ENCODE assay signal across 11 mouse cellular contexts in the genomic region with DNA sequence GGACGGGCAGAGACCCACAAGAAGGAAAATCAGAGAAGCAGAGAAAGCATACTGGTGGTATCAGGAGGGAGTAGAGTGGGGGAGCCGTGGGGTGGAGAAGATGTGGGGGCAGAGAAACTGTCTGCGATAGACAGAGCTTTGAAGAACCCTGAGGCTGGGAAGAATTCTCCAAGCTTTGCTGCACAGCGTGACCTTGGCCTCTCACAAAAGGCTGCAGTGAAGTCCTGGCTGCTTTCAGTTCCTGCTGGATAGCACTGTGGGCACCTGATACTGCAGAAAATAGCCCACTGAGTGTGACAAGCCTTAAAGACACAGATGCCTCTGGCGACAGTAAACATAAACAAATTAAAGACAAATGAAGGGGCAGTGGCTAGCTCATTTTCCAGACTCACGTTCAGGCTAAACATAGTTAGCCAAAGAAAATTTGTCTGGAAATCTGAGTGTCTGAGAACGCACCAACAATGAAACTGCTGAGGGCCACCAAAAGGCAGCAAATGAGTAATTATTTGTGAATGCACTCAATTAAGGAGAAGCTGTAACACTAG.
DNase-seq lines count a peak whose midpoint lies in the region; ATAC-seq and TF ChIP-seq lines count a peak whose summit lies in the region.
"Had no signal": no experiment of that assay in that cellular context is flagged by ENCODE, and none has a peak within 500 bp of the region (broad histone marks: within the 10 kb centered on the region; RNA-seq: fewer than 3 reads in every experiment).

No protein-coding gene starts in this region.

- no peak overlapping the region for H3K9ac ChIP-seq in heart, adult 2 months (ENCODE audit: low read depth, low read length)
- no peak overlapping the region for H3K9ac ChIP-seq in neural tube, embryonic 12.5 days
- no peak overlapping the region for H3K9ac ChIP-seq in neural tube, embryonic 15.5 days (replicated peaks)
- no peak overlapping the region for H3K9ac ChIP-seq in forebrain, embryonic 15.5 days (replicated peaks)
- no peak overlapping the region for H3K9ac ChIP-seq in midbrain, postnatal 0 days (replicated peaks; ENCODE audit: low read length, poor library complexity, severe bottlenecking)
- no peak overlapping the region for H3K9ac ChIP-seq in stomach, postnatal 0 days (ENCODE audit: low read length)
- H3K9ac ChIP-seq: hindbrain, embryonic 15.5 days; limb, embryonic 12.5 days had no signal

- H3K9me3 ChIP-seq in neural tube, embryonic 12.5 days, result no peaks in the 10 kb centered on the region
- H3K9me3 ChIP-seq in neural tube, embryonic 15.5 days (replicated peaks), result no peaks in the 10 kb centered on the region
- no peaks in the 10 kb centered on the region for H3K9me3 ChIP-seq in forebrain, embryonic 15.5 days
- H3K9me3 ChIP-seq in midbrain, postnatal 0 days (ENCODE audit: low read length), result no peaks in the 10 kb centered on the region
- H3K9me3 ChIP-seq in stomach, postnatal 0 days (ENCODE audit: control insufficient read depth, low read length), result no peaks in the 10 kb centered on the region
- H3K9me3 ChIP-seq: hindbrain, embryonic 15.5 days; limb, embryonic 12.5 days had no signal

- intact Hi-C loops in heart, adult 2 months (cut with DNase I), result no loop called here

- no peak for TF ChIP-seq POLR2A in heart, adult 2 months (IDR thresholded peaks at IDR 0.05; ENCODE audit: insufficient read depth, low read depth, low read length)
- TF ChIP-seq POLR2A in thymus, adult 2 months (IDR thresholded peaks at IDR 0.05; ENCODE audit: control insufficient read depth, extremely low read depth, insufficient read depth, low read length, poor library complexity), result no peak

- H3K4me1 ChIP-seq in heart, adult 2 months (ENCODE audit: control insufficient read depth, insufficient read depth, low read length), result peaks cover 3% of the 10 kb centered on the region; the same call in 1 of the 2 replicates
- H3K4me1 ChIP-seq in neural tube, embryonic 12.5 days, result peaks cover 6% of the 10 kb centered on the region
- peaks cover 11% of the 10 kb centered on the region for H3K4me1 ChIP-seq in neural tube, embryonic 15.5 days
- peaks cover 23% of the 10 kb centered on the region for H3K4me1 ChIP-seq in forebrain, embryonic 15.5 days
- no peaks in the 10 kb centered on the region for H3K4me1 ChIP-seq in midbrain, postnatal 0 days (ENCODE audit: insufficient read depth, low read length)
- no peaks in the 10 kb centered on the region for H3K4me1 ChIP-seq in thymus, adult 2 months (replicated peaks; ENCODE audit: control insufficient read depth, insufficient read depth, low read length)
- H3K4me1 ChIP-seq in stomach, postnatal 0 days (replicated peaks; ENCODE audit: control insufficient read depth, insufficient read depth), result no peaks in the 10 kb centered on the region

- 0 out of 2 replicates have a peak, but pooled peaks have one; percentile 26 for TF ChIP-seq EP300 in heart, adult 2 months (IDR thresholded peaks at IDR 0.05; ENCODE audit: insufficient read depth, low read depth, low read length)
- TF ChIP-seq EP300 in stomach, postnatal 0 days (optimal IDR thresholded peaks at IDR 0.05), result no peak

- peak in 1 of 2 experiments; percentile 24 for DNase-seq in heart, adult 2 months
- no peak for DNase-seq in heart, adult 8-10 months (ENCODE audit: low spot score)
- DNase-seq in midbrain, postnatal 0 days (ENCODE audit: low spot score), result peak; percentile 36
- DNase-seq in thymus, adult 2 months, result no peak
- no peak for DNase-seq in stomach, postnatal 0 days (ENCODE audit: low spot score)
- DNase-seq: thymus, postnatal 4 days had no signal

- WGBS in heart, adult 2 months, result 43% methylated on average over 7 of the region's 7 CpGs
- 49% methylated on average over 7 of the region's 7 CpGs for WGBS in neural tube, embryonic 12.5 days
- 45% methylated on average over 7 of the region's 7 CpGs for WGBS in neural tube, embryonic 15.5 days
- 11% methylated on average over 7 of the region's 7 CpGs for WGBS in forebrain, embryonic 15.5 days
- WGBS in midbrain, postnatal 0 days, result 34% methylated on average over 7 of the region's 7 CpGs
- 77% methylated on average over 7 of the region's 7 CpGs for WGBS in thymus, adult 2 months
- 52% methylated on average over 7 of the region's 7 CpGs for WGBS in stomach, postnatal 0 days

- TF ChIP-seq CTCF in heart, adult 2 months (IDR thresholded peaks at IDR 0.05), result no peak
- no peak for TF ChIP-seq CTCF in midbrain, postnatal 0 days (IDR thresholded peaks at IDR 0.05)
- no peak for TF ChIP-seq CTCF in thymus, adult 2 months (IDR thresholded peaks at IDR 0.05; ENCODE audit: borderline replicate concordance, control insufficient read depth, extremely low read depth, insufficient read depth, low read length, poor library complexity)
- no peak for TF ChIP-seq CTCF in stomach, postnatal 0 days (IDR thresholded peaks at IDR 0.05; ENCODE audit: low read depth)

- no peaks in the 10 kb centered on the region for H3K79me2 ChIP-seq in heart, adult 2 months (replicated peaks; ENCODE audit: control insufficient read depth, insufficient read depth, low read length)

- H3K4me2 ChIP-seq in neural tube, embryonic 12.5 days (replicated peaks), result no peak overlapping the region
- no peak overlapping the region for H3K4me2 ChIP-seq in neural tube, embryonic 15.5 days
- no peak overlapping the region for H3K4me2 ChIP-seq in forebrain, embryonic 15.5 days (replicated peaks)
- H3K4me2 ChIP-seq in midbrain, postnatal 0 days (ENCODE audit: low read depth, low read length, poor library complexity, severe bottlenecking), result no peak overlapping the region
- no peak overlapping the region for H3K4me2 ChIP-seq in stomach, postnatal 0 days (replicated peaks; ENCODE audit: low read depth)
- H3K4me2 ChIP-seq: hindbrain, embryonic 15.5 days; limb, embryonic 12.5 days had no signal

- peak overlapping the region; percentile 36 for H3K27ac ChIP-seq in heart, adult 2 months
- H3K27ac ChIP-seq in neural tube, embryonic 12.5 days, result peak overlapping the region; percentile 15; the same call in 1 of the 2 replicates
- H3K27ac ChIP-seq in neural tube, embryonic 15.5 days (replicated peaks), result no peak overlapping the region
- H3K27ac ChIP-seq in forebrain, embryonic 15.5 days (replicated peaks), result peak overlapping the region; percentile 38
- H3K27ac ChIP-seq in midbrain, postnatal 0 days (ENCODE audit: low read depth, low read length), result no peak overlapping the region
- no peak overlapping the region for H3K27ac ChIP-seq in thymus, adult 2 months (ENCODE audit: control insufficient read depth, insufficient read depth, low read length)
- H3K27ac ChIP-seq in stomach, postnatal 0 days (replicated peaks), result no peak overlapping the region
- H3K27ac ChIP-seq: hindbrain, embryonic 15.5 days; limb, embryonic 12.5 days had no signal

- no peak for ATAC-seq in neural tube, embryonic 12.5 days (ENCODE audit: low FRiP score, low read depth)
- ATAC-seq in neural tube, embryonic 15.5 days (ENCODE audit: low FRiP score), result no peak
- peak; percentile 36 for ATAC-seq in forebrain, embryonic 15.5 days (replicated peaks)
- no peak for ATAC-seq in midbrain, postnatal 0 days (ENCODE audit: low FRiP score)
- no peak for ATAC-seq in stomach, postnatal 0 days (ENCODE audit: low FRiP score, low TSS enrichment)

- H3K4me3 ChIP-seq in heart, adult 2 months, result no peak overlapping the region
- no peak overlapping the region for H3K4me3 ChIP-seq in neural tube, embryonic 12.5 days
- no peak overlapping the region for H3K4me3 ChIP-seq in neural tube, embryonic 15.5 days (replicated peaks)
- H3K4me3 ChIP-seq in forebrain, embryonic 15.5 days, result no peak overlapping the region
- H3K4me3 ChIP-seq in midbrain, postnatal 0 days (ENCODE audit: low read depth, low read length), result no peak overlapping the region
- no peak overlapping the region for H3K4me3 ChIP-seq in thymus, adult 2 months (ENCODE audit: control insufficient read depth, insufficient read depth, low read length)
- no peak overlapping the region for H3K4me3 ChIP-seq in stomach, postnatal 0 days (ENCODE audit: low read depth, low read length)
- H3K4me3 ChIP-seq: hindbrain, embryonic 15.5 days; limb, embryonic 12.5 days had no signal

- H3K27me3 ChIP-seq in heart, adult 2 months (ENCODE audit: control insufficient read depth, insufficient read depth, low read length), result no peaks in the 10 kb centered on the region
- no peaks in the 10 kb centered on the region; the same call in 1 of the 2 replicates for H3K27me3 ChIP-seq in neural tube, embryonic 12.5 days (replicated peaks)
- H3K27me3 ChIP-seq in neural tube, embryonic 15.5 days (replicated peaks), result no peaks in the 10 kb centered on the region; the same call in 1 of the 2 replicates
- no peaks in the 10 kb centered on the region for H3K27me3 ChIP-seq in forebrain, embryonic 15.5 days
- no peaks in the 10 kb centered on the region for H3K27me3 ChIP-seq in midbrain, postnatal 0 days (ENCODE audit: insufficient read depth, low read length)
- H3K27me3 ChIP-seq in thymus, adult 2 months (ENCODE audit: control insufficient read depth, insufficient read depth, low read length), result no peaks in the 10 kb centered on the region
- no peaks in the 10 kb centered on the region for H3K27me3 ChIP-seq in stomach, postnatal 0 days (ENCODE audit: control insufficient read depth, insufficient read depth, low read length)
- H3K27me3 ChIP-seq: hindbrain, embryonic 15.5 days; limb, embryonic 12.5 days had no signal

- no peaks in the 10 kb centered on the region for H3K36me3 ChIP-seq in heart, adult 2 months (ENCODE audit: control insufficient read depth, insufficient read depth, low read length)
- H3K36me3 ChIP-seq in neural tube, embryonic 12.5 days, result no peaks in the 10 kb centered on the region
- H3K36me3 ChIP-seq in neural tube, embryonic 15.5 days, result no peaks in the 10 kb centered on the region
- H3K36me3 ChIP-seq in forebrain, embryonic 15.5 days, result no peaks in the 10 kb centered on the region
- H3K36me3 ChIP-seq in midbrain, postnatal 0 days (ENCODE audit: insufficient read depth, low read length), result no peaks in the 10 kb centered on the region
- no peaks in the 10 kb centered on the region for H3K36me3 ChIP-seq in thymus, adult 2 months (ENCODE audit: control insufficient read depth, insufficient read depth, low read length)
- H3K36me3 ChIP-seq in stomach, postnatal 0 days (ENCODE audit: control insufficient read depth, insufficient read depth, low read length), result no peaks in the 10 kb centered on the region
- H3K36me3 ChIP-seq: hindbrain, embryonic 15.5 days; limb, embryonic 12.5 days had no signal

Comparison
In these comparisons a context has a peak if more than half of its experiments do, and no peak if none do; other contexts are left out.
1. H3K27ac ChIP-seq: peak in heart, adult 2 months (single experiment), neural tube, embryonic 12.5 days (single experiment) and forebrain, embryonic 15.5 days (single experiment); none in neural tube, embryonic 15.5 days (single experiment), midbrain, postnatal 0 days (single experiment), thymus, adult 2 months (single experiment) and stomach, postnatal 0 days (single experiment).